Mouse (Mus musculus): ENCODE measurements around the gene Fmnl2. TPM values are rescaled to one million over a fixed set of nuclear protein-coding genes. Genes with fewer than 3 reads are reported as not detected.

Fmnl2 gene
- polyA plus RNA-seq, 1 experiment from 2014 or later: 3.5 TPM

DNA sequence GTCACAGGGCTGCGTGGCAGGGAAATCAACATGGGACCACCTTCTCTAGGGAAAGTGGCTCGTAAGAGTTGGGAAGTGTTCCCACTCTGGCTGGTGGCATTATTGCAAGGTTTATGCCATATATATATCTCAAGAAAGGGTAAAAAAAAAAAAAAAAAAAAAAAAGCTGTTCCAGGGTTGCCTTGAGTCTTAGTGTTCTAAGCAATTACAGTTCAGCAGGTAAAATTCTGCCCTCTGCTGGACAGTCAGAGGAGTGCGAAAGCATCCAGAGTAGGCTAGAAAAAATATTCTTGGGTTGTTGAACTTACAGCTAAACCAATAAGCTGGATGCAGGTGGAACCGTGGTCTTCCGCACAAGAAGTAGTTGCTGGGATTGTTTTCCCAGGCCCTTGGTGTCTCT lies 264.1 kb downstream of the Fmnl2 start:
- no peak overlapping the region for H3K9ac ChIP-seq (replicated peaks; ENCODE audit: low read depth)
- DNase-seq (ENCODE audit: low spot score) (peak; percentile 62), ATAC-seq (no peak)
- no peaks in the 10 kb centered on the region for H3K36me3 ChIP-seq (ENCODE audit: insufficient read depth, low read length)
- H3K4me1 ChIP-seq (ENCODE audit: insufficient read depth, low read depth, low read length): no peaks in the 10 kb centered on the region
- TF ChIP-seq EP300 (IDR thresholded peaks at IDR 0.05) (no peak), CTCF (IDR thresholded peaks at IDR 0.05) (peak; percentile 76)
- H3K27ac ChIP-seq (ENCODE audit: low read length): no peak overlapping the region
- 69% methylated on average over 5 of the region's 5 CpGs for WGBS
- H3K27me3 ChIP-seq (replicated peaks; ENCODE audit: insufficient read depth, low read length): no peaks in the 10 kb centered on the region
- no peaks in the 10 kb centered on the region for H3K9me3 ChIP-seq (ENCODE audit: low read length)
- no peak overlapping the region for H3K4me2 ChIP-seq (replicated peaks; ENCODE audit: low read depth, low read length)
- H3K4me3 ChIP-seq (ENCODE audit: low read depth, low read length): no peak overlapping the region

DNA sequence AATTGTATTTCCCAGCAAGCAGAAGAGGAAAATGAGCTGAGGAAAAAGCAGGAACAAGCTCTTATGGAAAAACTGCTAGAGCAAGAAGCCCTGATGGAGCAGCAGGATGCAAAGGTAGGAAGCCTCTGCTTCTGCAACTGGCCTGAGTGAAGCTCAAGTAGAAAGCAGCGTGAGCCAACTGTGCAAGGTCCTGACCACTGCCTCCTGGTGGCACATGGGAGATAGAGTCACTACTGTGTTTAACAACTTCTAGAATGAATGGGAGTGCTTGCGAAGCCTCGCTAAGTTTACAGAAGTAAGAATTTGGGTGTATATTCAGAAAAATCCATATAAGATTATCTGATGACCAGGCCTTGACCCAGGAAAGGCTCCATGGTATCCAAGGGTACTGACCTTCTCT lies 268.3 kb downstream of the Fmnl2 start:
- Histone ChIP-seq H3K9ac (replicated peaks; ENCODE audit: low read depth) (no peak overlapping the region), H3K36me3 (ENCODE audit: insufficient read depth, low read length) (no peaks in the 10 kb centered on the region), H3K27me3 (replicated peaks; ENCODE audit: insufficient read depth, low read length) (no peaks in the 10 kb centered on the region), H3K9me3 (ENCODE audit: low read length) (no peaks in the 10 kb centered on the region), H3K4me1 (ENCODE audit: insufficient read depth, low read depth, low read length) (no peaks in the 10 kb centered on the region), H3K4me3 (ENCODE audit: low read depth, low read length) (no peak overlapping the region), H3K27ac (ENCODE audit: low read length) (no peak overlapping the region), H3K4me2 (replicated peaks; ENCODE audit: low read depth, low read length) (no peak overlapping the region)
- DNase-seq (ENCODE audit: low spot score) (no peak), ATAC-seq (no peak)
- 88% methylated on average over 3 of the region's 3 CpGs for WGBS
- TF ChIP-seq CTCF (IDR thresholded peaks at IDR 0.05) (peak; percentile 52), EP300 (IDR thresholded peaks at IDR 0.05) (no peak)

DNA sequence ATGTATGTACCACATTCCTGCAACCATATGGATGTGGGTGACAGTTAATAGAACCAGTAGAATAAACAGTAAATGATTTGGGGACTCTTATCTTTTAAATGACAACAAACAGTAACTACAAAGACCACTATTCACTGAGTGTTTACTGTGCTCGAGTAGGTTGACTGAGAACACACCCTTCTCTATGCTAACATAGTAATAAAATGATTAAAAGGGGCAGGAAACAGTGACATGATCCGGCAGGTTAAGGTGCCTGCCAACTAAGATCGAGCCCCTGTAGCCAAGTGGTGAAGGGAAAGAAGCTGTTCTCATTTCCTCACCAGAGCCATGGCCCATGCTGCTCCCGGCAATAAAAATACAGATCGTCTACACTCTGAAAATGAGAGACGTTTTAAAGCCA lies 271.4 kb downstream of the Fmnl2 start:
- 57% methylated on average over 6 of the region's 6 CpGs for WGBS
- TF ChIP-seq CTCF (IDR thresholded peaks at IDR 0.05): no peak
- TF ChIP-seq EP300 (IDR thresholded peaks at IDR 0.05): no peak
- H3K4me3 ChIP-seq (ENCODE audit: low read depth, low read length): no peak overlapping the region
- no peak for ATAC-seq
- no peak overlapping the region for H3K4me2 ChIP-seq (replicated peaks; ENCODE audit: low read depth, low read length)
- no peaks in the 10 kb centered on the region for H3K27me3 ChIP-seq (replicated peaks; ENCODE audit: insufficient read depth, low read length)
- no peak for DNase-seq (ENCODE audit: low spot score)
- H3K9ac ChIP-seq (replicated peaks; ENCODE audit: low read depth): no peak overlapping the region
- no peaks in the 10 kb centered on the region for H3K36me3 ChIP-seq (ENCODE audit: insufficient read depth, low read length)
- no peaks in the 10 kb centered on the region for H3K4me1 ChIP-seq (ENCODE audit: insufficient read depth, low read depth, low read length)
- no peak overlapping the region for H3K27ac ChIP-seq (ENCODE audit: low read length)
- no peaks in the 10 kb centered on the region for H3K9me3 ChIP-seq (ENCODE audit: low read length)

DNA sequence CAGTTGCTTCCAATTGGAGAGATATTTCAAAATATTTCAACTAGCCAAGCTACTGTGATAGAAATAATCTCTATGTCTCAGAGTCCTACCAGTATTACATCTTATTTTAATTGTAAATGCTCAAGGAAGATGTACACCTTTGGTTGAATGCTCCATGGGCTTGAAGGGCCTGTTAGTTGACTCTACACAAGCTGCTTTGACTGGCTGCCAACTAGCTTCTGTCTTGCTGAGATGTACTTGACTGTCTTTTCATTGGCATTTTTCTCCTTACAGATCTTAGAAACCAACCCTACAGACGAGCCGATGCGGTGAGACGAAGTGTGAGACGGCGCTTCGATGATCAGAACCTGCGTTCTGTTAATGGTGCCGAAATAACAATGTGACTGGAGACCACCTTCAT lies 273.9 kb downstream of the Fmnl2 start:
- TF ChIP-seq EP300 (IDR thresholded peaks at IDR 0.05) (no peak), CTCF (IDR thresholded peaks at IDR 0.05) (no peak)
- H3K27me3 ChIP-seq (replicated peaks; ENCODE audit: insufficient read depth, low read length): no peaks in the 10 kb centered on the region
- no peak overlapping the region for H3K4me2 ChIP-seq (replicated peaks; ENCODE audit: low read depth, low read length)
- 92% methylated on average over 9 of the region's 9 CpGs for WGBS
- H3K9ac ChIP-seq (replicated peaks; ENCODE audit: low read depth): no peak overlapping the region
- DNase-seq (ENCODE audit: low spot score) (no peak), ATAC-seq (no peak)
- no peaks in the 10 kb centered on the region for H3K9me3 ChIP-seq (ENCODE audit: low read length)
- H3K36me3 ChIP-seq (ENCODE audit: insufficient read depth, low read length): no peaks in the 10 kb centered on the region
- H3K4me1 ChIP-seq (ENCODE audit: insufficient read depth, low read depth, low read length): no peaks in the 10 kb centered on the region
- H3K4me3 ChIP-seq (ENCODE audit: low read depth, low read length): no peak overlapping the region
- no peak overlapping the region for H3K27ac ChIP-seq (ENCODE audit: low read length)

DNA sequence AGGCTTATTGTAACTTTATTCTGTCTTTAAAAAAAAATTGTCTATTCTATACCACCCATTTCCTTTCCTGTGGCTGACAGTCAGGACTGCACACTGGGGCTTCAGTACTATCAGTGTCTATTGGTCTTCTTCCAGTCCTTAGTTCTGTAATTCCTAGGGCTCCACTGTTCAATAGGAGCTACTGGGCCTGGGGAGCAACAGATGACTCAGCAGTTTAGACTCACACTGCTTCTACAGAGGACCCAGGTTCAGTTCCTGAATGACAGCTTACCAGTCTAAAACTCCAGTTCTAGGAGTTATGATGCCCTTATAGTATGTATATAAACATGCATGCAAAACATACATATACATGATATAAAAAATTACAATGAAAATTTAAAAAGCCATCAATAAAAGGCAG lies 289.2 kb downstream of the Fmnl2 start:
- ATAC-seq (no peak), DNase-seq (ENCODE audit: low spot score) (no peak)
- TF ChIP-seq CTCF (IDR thresholded peaks at IDR 0.05): no peak
- no peak for TF ChIP-seq EP300 (IDR thresholded peaks at IDR 0.05)
- Histone ChIP-seq H3K9me3 (ENCODE audit: low read length) (no peaks in the 10 kb centered on the region), H3K27ac (ENCODE audit: low read length) (no peak overlapping the region), H3K27me3 (replicated peaks; ENCODE audit: insufficient read depth, low read length) (no peaks in the 10 kb centered on the region), H3K36me3 (ENCODE audit: insufficient read depth, low read length) (peaks cover 11% of the 10 kb centered on the region), H3K4me2 (replicated peaks; ENCODE audit: low read depth, low read length) (no peak overlapping the region), H3K9ac (replicated peaks; ENCODE audit: low read depth) (no peak overlapping the region), H3K4me1 (ENCODE audit: insufficient read depth, low read depth, low read length) (no peaks in the 10 kb centered on the region), H3K4me3 (ENCODE audit: low read depth, low read length) (no peak overlapping the region)

DNA sequence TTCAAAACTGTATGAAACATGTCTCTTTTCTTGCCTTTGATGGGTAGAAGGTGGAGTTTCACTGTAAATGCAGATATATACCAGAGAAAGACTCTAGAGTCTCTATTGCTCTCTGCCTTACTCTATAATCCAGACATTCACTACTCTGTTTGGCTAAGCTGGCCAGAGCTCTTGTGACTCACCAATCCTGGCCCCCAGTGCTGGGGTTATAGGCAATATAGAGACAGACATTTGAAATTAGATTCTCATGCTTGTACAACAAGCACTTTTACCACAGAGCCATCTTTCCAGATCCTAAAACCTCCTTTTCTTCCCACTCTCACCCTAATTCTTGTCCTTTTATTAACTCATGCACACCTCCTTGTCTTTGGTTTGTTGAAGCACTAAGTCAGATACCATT lies 316.3 kb downstream of the Fmnl2 start:
- Histone ChIP-seq H3K27me3 (replicated peaks; ENCODE audit: insufficient read depth, low read length) (no peaks in the 10 kb centered on the region), H3K36me3 (ENCODE audit: insufficient read depth, low read length) (peaks cover 4% of the 10 kb centered on the region; the same call in 1 of the 2 replicates), H3K4me2 (replicated peaks; ENCODE audit: low read depth, low read length) (no peak overlapping the region), H3K4me3 (ENCODE audit: low read depth, low read length) (no peak overlapping the region), H3K27ac (ENCODE audit: low read length) (no peak overlapping the region), H3K9ac (replicated peaks; ENCODE audit: low read depth) (no peak overlapping the region), H3K4me1 (ENCODE audit: insufficient read depth, low read depth, low read length) (no peaks in the 10 kb centered on the region), H3K9me3 (ENCODE audit: low read length) (no peaks in the 10 kb centered on the region)
- ATAC-seq (no peak), DNase-seq (ENCODE audit: low spot score) (no peak)
- no peak for TF ChIP-seq EP300 (IDR thresholded peaks at IDR 0.05)
- no peak for TF ChIP-seq CTCF (IDR thresholded peaks at IDR 0.05)

DNA sequence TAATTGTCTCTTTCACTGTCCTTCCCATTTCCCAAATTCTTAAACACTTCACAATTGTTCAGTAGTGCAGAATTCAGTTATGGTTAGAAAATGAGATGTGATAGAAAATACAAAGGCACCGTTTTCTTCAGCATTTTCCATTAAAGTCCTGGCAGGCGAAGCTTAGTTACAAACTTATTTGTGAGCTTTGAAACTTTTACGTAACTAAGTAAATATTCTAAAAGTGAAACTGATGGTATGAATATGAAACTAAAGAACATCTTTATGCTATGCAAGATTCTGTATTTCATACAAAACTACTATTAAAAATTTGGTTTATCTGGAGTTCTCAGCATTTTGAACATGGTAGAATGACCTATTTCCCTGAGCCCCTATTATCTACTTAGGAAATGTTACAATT lies 321.3 kb downstream of the Fmnl2 start:
- ATAC-seq (no peak), DNase-seq (ENCODE audit: low spot score) (no peak)
- no peaks in the 10 kb centered on the region for H3K9me3 ChIP-seq (ENCODE audit: low read length)
- no peak overlapping the region for H3K4me3 ChIP-seq (ENCODE audit: low read depth, low read length)
- H3K27ac ChIP-seq (ENCODE audit: low read length): no peak overlapping the region
- no peaks in the 10 kb centered on the region for H3K4me1 ChIP-seq (ENCODE audit: insufficient read depth, low read depth, low read length)
- H3K9ac ChIP-seq (replicated peaks; ENCODE audit: low read depth): no peak overlapping the region
- peaks cover under 1% of the 10 kb centered on the region; the same call in 1 of the 2 replicates for H3K36me3 ChIP-seq (ENCODE audit: insufficient read depth, low read length)
- 69% methylated on average over 3 of the region's 3 CpGs for WGBS
- no peak overlapping the region for H3K4me2 ChIP-seq (replicated peaks; ENCODE audit: low read depth, low read length)
- H3K27me3 ChIP-seq (replicated peaks; ENCODE audit: insufficient read depth, low read length): no peaks in the 10 kb centered on the region
- TF ChIP-seq CTCF (IDR thresholded peaks at IDR 0.05): no peak
